Mouse (Mus musculus): ENCODE measurements around the gene Arf5. TPM values are rescaled to one million over a fixed set of nuclear protein-coding genes. Genes with fewer than 3 reads are reported as not detected.
A peak's percentile ranks its signal among the peaks of the same experiment; 100 is the strongest.

Gene Arf5
- polyA plus RNA-seq, 1 experiment, result 400 TPM

- no peak for DNase-seq (ENCODE audit: extremely low spot score in 1 of 2, low spot score in 1 of 2)
Observed at GRCm38 (mm10) chr6:28427096-28427839, 3.9 kb downstream of the Arf5 start, which contains the start of gene Fscn3. Gene Fscn3, plus strand, starts transcription at chr6:28427789.

GRCm38 (mm10) chr6:28428290-28428689, 4.9 kb downstream of the Arf5 start, which contains the start of gene Gcc1:
Gene Gcc1, minus strand, starts transcription at chr6:28428390.
- DNase-seq (ENCODE audit: extremely low spot score in 1 of 2, low spot score in 1 of 2), result no peak

GRCm38 (mm10) chr6:28429870-28430269, 6.5 kb downstream of the Arf5 start:
- DNase-seq (ENCODE audit: extremely low spot score in 1 of 2, low spot score in 1 of 2), result no peak

- DNase-seq (ENCODE audit: extremely low spot score in 1 of 2, low spot score in 1 of 2), result no peak
Observed at GRCm38 (mm10) chr6:28430795-28431537, 7.6 kb downstream of the Arf5 start.

- no peak for DNase-seq (ENCODE audit: extremely low spot score in 1 of 2, low spot score in 1 of 2)
Observed at GRCm38 (mm10) chr6:28431538-28431855, 8.1 kb downstream of the Arf5 start.

- no peak for DNase-seq (ENCODE audit: extremely low spot score in 1 of 2, low spot score in 1 of 2)
Observed at GRCm38 (mm10) chr6:28447937-28448336, 24.6 kb downstream of the Arf5 start.

- no peak for DNase-seq (ENCODE audit: extremely low spot score in 1 of 2, low spot score in 1 of 2)
Observed at GRCm38 (mm10) chr6:28449253-28449652, 25.9 kb downstream of the Arf5 start, which contains the start of gene Pax4. Gene Pax4, minus strand, starts transcription at chr6:28449353.

- no peak for DNase-seq (ENCODE audit: extremely low spot score in 1 of 2, low spot score in 1 of 2)
Observed at GRCm38 (mm10) chr6:28450481-28450880, 27.1 kb downstream of the Arf5 start.

GRCm38 (mm10) chr6:28450977-28451376, 27.6 kb downstream of the Arf5 start:
- DNase-seq (ENCODE audit: extremely low spot score in 1 of 2, low spot score in 1 of 2), result no peak

- no peak for DNase-seq (ENCODE audit: extremely low spot score in 1 of 2, low spot score in 1 of 2)
Observed at GRCm38 (mm10) chr6:28459221-28459668, 35.9 kb downstream of the Arf5 start.

- peak in 1 of 2 experiments; percentile 77 for DNase-seq (ENCODE audit: extremely low spot score in 1 of 2, low spot score in 1 of 2)
Observed at GRCm38 (mm10) chr6:28460534-28460933, 37.2 kb downstream of the Arf5 start.

- DNase-seq (ENCODE audit: extremely low spot score in 1 of 2, low spot score in 1 of 2), result no peak
Observed at GRCm38 (mm10) chr6:28464630-28465029, 41.3 kb downstream of the Arf5 start.

GRCm38 (mm10) chr6:28470017-28470602, 46.8 kb downstream of the Arf5 start:
- DNase-seq (ENCODE audit: extremely low spot score in 1 of 2, low spot score in 1 of 2), result no peak

- no peak for DNase-seq (ENCODE audit: extremely low spot score in 1 of 2, low spot score in 1 of 2)
Observed at GRCm38 (mm10) chr6:28470621-28471020, 47.3 kb downstream of the Arf5 start.

GRCm38 (mm10) chr6:28471284-28472035, 48.1 kb downstream of the Arf5 start:
- DNase-seq (ENCODE audit: extremely low spot score in 1 of 2, low spot score in 1 of 2), result no peak

GRCm38 (mm10) chr6:28474211-28474610, 50.9 kb downstream of the Arf5 start:
- no peak for DNase-seq (ENCODE audit: extremely low spot score in 1 of 2, low spot score in 1 of 2)

- no peak for DNase-seq (ENCODE audit: extremely low spot score in 1 of 2, low spot score in 1 of 2)
Observed at GRCm38 (mm10) chr6:28474839-28475238, 51.5 kb downstream of the Arf5 start, which contains the start of gene Snd1. Gene Snd1, plus strand, starts transcription at chr6:28475139.

All from frontal cortex, adult 2 months (tissue).